Mouse (Mus musculus): Measurements from ENCODE around the gene Lce1i.
"Not testable (repeated sequence)": the region's sequence is repeated elsewhere in the genome, so short reads cannot be mapped to it uniquely, and the experiment has no call there.

Gene Lce1i

GRCm38 (mm10) chr3:92778799-92779198 lies at the start of gene Lce1i:
Gene Lce1i, minus strand, starts transcription at chr3:92778899.
- DNase-seq (ENCODE audit: extremely low read depth, low read depth, low spot score) = no peak

- DNase-seq (ENCODE audit: extremely low read depth, low read depth, low spot score) = no peak
These were observed 48.4 kb upstream of the Lce1i start, which contains the start of gene Kprp for GRCm38 (mm10) chr3:92827108-92827507. Gene Kprp, minus strand, starts transcription at chr3:92827247.

- no peak for DNase-seq (ENCODE audit: extremely low read depth, low read depth, low spot score)
These were observed 47.1 kb upstream of the Lce1i start for GRCm38 (mm10) chr3:92825808-92826207.

- DNase-seq (ENCODE audit: extremely low read depth, low read depth, low spot score) = not testable (repeated sequence)
These were observed 37.3 kb upstream of the Lce1i start for GRCm38 (mm10) chr3:92816036-92816435.

- no peak for DNase-seq (ENCODE audit: extremely low read depth, low read depth, low spot score)
These were observed 36.9 kb upstream of the Lce1i start for GRCm38 (mm10) chr3:92815581-92815980.

- DNase-seq (ENCODE audit: extremely low read depth, low read depth, low spot score) = no peak
These were observed 29.1 kb upstream of the Lce1i start, which contains the start of gene Lce1k for GRCm38 (mm10) chr3:92807791-92808190. Gene Lce1k, minus strand, starts transcription at chr3:92807891.

GRCm38 (mm10) chr3:92790414-92790813 lies 11.7 kb upstream of the Lce1i start, which contains the start of gene Lce1j:
Gene Lce1j, minus strand, starts transcription at chr3:92790514.
- no peak for DNase-seq (ENCODE audit: extremely low read depth, low read depth, low spot score)

- no peak for DNase-seq (ENCODE audit: extremely low read depth, low read depth, low spot score)
These were observed 7.1 kb downstream of the Lce1i start for GRCm38 (mm10) chr3:92771573-92771972.

- no peak for DNase-seq (ENCODE audit: extremely low read depth, low read depth, low spot score)
These were observed 13.7 kb downstream of the Lce1i start, which contains the start of gene Lce1h for GRCm38 (mm10) chr3:92764965-92765364. Gene Lce1h, minus strand, starts transcription at chr3:92765065.

- DNase-seq (ENCODE audit: extremely low read depth, low read depth, low spot score) = no peak
These were observed 25.5 kb downstream of the Lce1i start for GRCm38 (mm10) chr3:92753197-92753596.

GRCm38 (mm10) chr3:92752238-92752637 lies 26.5 kb downstream of the Lce1i start, which contains the start of gene Lce1g:
Gene Lce1g, minus strand, starts transcription at chr3:92752338.
- no peak for DNase-seq (ENCODE audit: extremely low read depth, low read depth, low spot score)

GRCm38 (mm10) chr3:92738996-92739395 lies 39.7 kb downstream of the Lce1i start, which contains the start of gene Gm38119:
Gene Gm38119, minus strand, starts transcription at chr3:92739096.
- no peak for DNase-seq (ENCODE audit: extremely low read depth, low read depth, low spot score)
